Mouse (Mus musculus) heart, embryonic 14.5 days (tissue): Measurements from ENCODE around the gene Scube1. TPM values are rescaled to one million over a fixed set of nuclear protein-coding genes. Genes with fewer than 3 reads are reported as not detected.

Experiments used
- polyA plus RNA-seq: library from polyadenylated mRNA; unstranded; fragments of >200 nt; fragmentation: Nextera tagmentation; extraction: Ambion mirVana; gene quantifications from 2 replicates; pipeline ENCODE4 v1.2.1, GENCODE M21; 2014

Scube1 gene
- polyA plus RNA-seq, 1 experiment from 2014 or later, result 7.4 TPM

Other genes starting within 250 kb of the Scube1 start
- 17.6 and 17.8 TPM in 2 replicates for gene Ttll1, start 214.1 kb downstream of the Scube1 start, polyA plus RNA-seq
- gene Bik, start 198.2 kb downstream of the Scube1 start, polyA plus RNA-seq, result 34.9 and 37.2 TPM in 2 replicates
- gene Tspo, start 161.4 kb downstream of the Scube1 start, polyA plus RNA-seq, result 191 TPM in 2 replicates
- 33.0 and 33.4 TPM in 2 replicates for gene Mcat, start 161.2 kb downstream of the Scube1 start, polyA plus RNA-seq
- 18.6 and 19.8 TPM in 2 replicates for gene Ttll12, start 129.9 kb downstream of the Scube1 start, polyA plus RNA-seq
- gene Mpped1, start 54.4 kb upstream of the Scube1 start, polyA plus RNA-seq, result not detected in 2 replicates